Mouse (Mus musculus) neural tube, embryonic 11.5 days (tissue): ENCODE data around the gene Arhgef3. TPM values are rescaled to one million over a fixed set of nuclear protein-coding genes. Genes with fewer than 3 reads are reported as not detected.

Source experiments
- ATAC-seq: fragments of 200-750 bp; cut with Nextera tagmentation; 2 replicates; pipeline ENCODE4 v1.8.0; 2017; ENCODE audit warnings: moderate number of reproducible peaks, mild to moderate bottlenecking, moderate TSS enrichment, moderate library complexity; ENCODE audit not compliant: insufficient read depth, low FRiP score, low TSS enrichment
- DNase-seq: peaks from one replicate; pipeline ENCODE4 v3.0.0-alpha.2; 2015; ENCODE audit warnings: low spot score
- H3K27ac ChIP-seq: fragments of 300-500 bp; sonication (generic); 2 replicates; pipeline ENCODE4 v1.5.1; 2014; ENCODE audit warnings: low read depth, mild to moderate bottlenecking, low read length
- H3K27me3 ChIP-seq: fragments of 300-500 bp; sonication (generic); 2 replicates; pipeline ENCODE4 v1.6.1; 2014; ENCODE audit warnings: mild to moderate bottlenecking, low read length, mixed read lengths; ENCODE audit not compliant: control insufficient read depth, insufficient read depth
- H3K36me3 ChIP-seq: fragments of 300-500 bp; sonication (generic); 2 replicates; pipeline ENCODE4 v1.6.1; 2014; ENCODE audit warnings: mild to moderate bottlenecking, low read length, moderate library complexity, mixed read lengths; ENCODE audit not compliant: control insufficient read depth, insufficient read depth
- H3K4me1 ChIP-seq: fragments of 300-500 bp; sonication (generic); 2 replicates; pipeline ENCODE4 v1.6.1; 2014; ENCODE audit warnings: low read length, mixed read lengths; ENCODE audit not compliant: control insufficient read depth, insufficient read depth
- H3K4me2 ChIP-seq: fragments of 300-500 bp; sonication (generic); 2 replicates; pipeline ENCODE4 v1.6.1; 2014; ENCODE audit warnings: low read depth, mild to moderate bottlenecking, moderate library complexity
- H3K4me3 ChIP-seq: fragments of 300-500 bp; sonication (generic); 2 replicates; pipeline ENCODE4 v1.5.1; 2014; ENCODE audit warnings: low read depth, low read length
- H3K9ac ChIP-seq: fragments of 300-500 bp; sonication (generic); 2 replicates; pipeline ENCODE4 v1.6.1; 2014; ENCODE audit warnings: mild to moderate bottlenecking, low read length
- H3K9me3 ChIP-seq: fragments of 300-500 bp; sonication (generic); 2 replicates; pipeline ENCODE4 v1.6.1; 2016; ENCODE audit warnings: low read length; ENCODE audit not compliant: control insufficient read depth
- WGBS: fragments of 180-500 bp; shearing (Covaris S2); extraction: QIAGEN DNeasy Blood & Tissue Kit; methylation state at CpG from one replicate; pipeline ENCODE4 v1.1.7; 2014; 5-methylcytosine and 5-hydroxymethylcytosine counted together
- polyA plus RNA-seq: library from polyadenylated mRNA; unstranded; fragments of >200 nt; fragmentation: Nextera tagmentation; extraction: Ambion mirVana; gene quantifications from 2 replicates; pipeline ENCODE4 v1.2.1, GENCODE M21; 2014

Arhgef3 gene
- polyA plus RNA-seq, 1 experiment from 2014 or later = 5.1 TPM

DNA sequence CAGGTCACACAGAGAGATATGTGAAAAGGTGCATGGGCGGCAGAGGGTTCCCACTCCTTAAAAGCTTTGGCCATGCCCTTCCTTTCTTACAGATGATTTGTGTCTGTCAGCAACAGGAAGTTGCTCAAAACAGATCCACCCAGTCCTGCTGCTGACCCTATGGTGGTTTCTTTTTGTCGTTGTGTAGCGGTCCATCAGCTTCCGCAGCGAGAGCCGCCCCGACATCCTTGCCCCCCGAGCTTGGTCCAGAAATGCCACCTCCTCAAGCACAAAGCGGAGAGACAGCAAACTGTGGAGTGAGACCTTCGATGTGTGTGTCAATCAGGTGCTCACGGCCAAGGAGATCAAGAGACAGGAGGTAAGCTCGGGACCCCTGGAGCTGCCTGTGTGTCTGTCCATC, 264.7 kb downstream of the Arhgef3 start:
- no peak overlapping the region for H3K9ac ChIP-seq
- H3K27me3 ChIP-seq = no peaks in the 10 kb centered on the region
- H3K4me3 ChIP-seq = no peak overlapping the region
- no peaks in the 10 kb centered on the region for H3K36me3 ChIP-seq
- no peak overlapping the region for H3K27ac ChIP-seq
- WGBS = 87% methylated on average over 12 of the region's 12 CpGs
- H3K4me2 ChIP-seq = no peak overlapping the region
- ATAC-seq = no peak
- no peaks in the 10 kb centered on the region for H3K9me3 ChIP-seq
- no peak for DNase-seq
- H3K4me1 ChIP-seq = no peaks in the 10 kb centered on the region

DNA sequence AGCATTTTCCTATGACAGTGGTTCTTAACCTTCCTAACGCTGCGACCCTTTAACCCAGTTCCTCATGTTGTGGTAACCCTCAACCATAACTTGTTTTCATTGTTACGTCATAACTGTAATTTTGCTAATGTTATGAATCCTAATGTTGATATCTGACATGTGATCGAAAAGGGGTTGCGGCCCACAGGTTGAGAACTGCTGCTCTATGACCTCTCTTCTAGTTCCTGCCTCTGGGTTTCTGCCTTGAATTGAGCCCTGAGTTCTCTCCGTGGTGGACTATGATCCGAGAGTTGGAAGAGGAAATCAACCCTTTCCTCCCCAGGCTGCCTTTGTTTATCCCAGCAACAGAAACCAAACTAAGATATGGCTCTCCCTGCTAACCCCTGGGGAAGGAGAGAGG, 266.8 kb downstream of the Arhgef3 start:
- WGBS = 85% methylated on average over 7 of the region's 7 CpGs
- ATAC-seq (no peak), DNase-seq (no peak)
- Histone ChIP-seq H3K27me3 (no peaks in the 10 kb centered on the region), H3K4me2 (no peak overlapping the region), H3K4me3 (no peak overlapping the region), H3K4me1 (no peaks in the 10 kb centered on the region), H3K9me3 (no peaks in the 10 kb centered on the region), H3K36me3 (no peaks in the 10 kb centered on the region), H3K9ac (no peak overlapping the region), H3K27ac (no peak overlapping the region)

DNA sequence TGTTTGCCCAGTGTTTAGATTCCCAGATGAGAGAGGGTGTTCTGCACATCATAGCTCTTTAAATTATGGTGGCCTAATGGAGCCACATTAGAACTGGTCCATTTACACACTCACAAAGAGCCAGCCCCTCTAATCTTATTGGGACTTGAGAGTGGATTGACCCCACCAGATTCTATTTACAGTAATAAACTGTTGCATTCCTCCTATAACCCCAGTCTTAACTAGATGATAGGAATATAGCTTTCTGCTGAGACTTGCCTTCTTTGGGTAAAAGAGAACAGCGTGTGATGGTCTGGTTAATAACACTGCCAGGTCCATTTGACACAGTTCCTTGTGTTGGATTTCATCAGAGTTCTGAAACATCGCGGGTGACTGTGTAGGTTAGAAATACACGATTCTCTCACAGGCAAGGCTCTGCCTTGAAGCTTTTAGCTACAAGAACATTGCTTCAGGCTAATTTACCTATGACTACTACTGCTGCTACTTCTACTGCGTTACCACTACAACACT, 268.7 kb downstream of the Arhgef3 start:
- Histone ChIP-seq H3K9ac (no peak overlapping the region), H3K27me3 (no peaks in the 10 kb centered on the region), H3K4me3 (no peak overlapping the region), H3K4me1 (no peaks in the 10 kb centered on the region), H3K4me2 (no peak overlapping the region), H3K36me3 (no peaks in the 10 kb centered on the region), H3K9me3 (no peaks in the 10 kb centered on the region), H3K27ac (no peak overlapping the region)
- 95% methylated on average over 5 of the region's 5 CpGs for WGBS
- DNase-seq (no peak), ATAC-seq (no peak)

DNA sequence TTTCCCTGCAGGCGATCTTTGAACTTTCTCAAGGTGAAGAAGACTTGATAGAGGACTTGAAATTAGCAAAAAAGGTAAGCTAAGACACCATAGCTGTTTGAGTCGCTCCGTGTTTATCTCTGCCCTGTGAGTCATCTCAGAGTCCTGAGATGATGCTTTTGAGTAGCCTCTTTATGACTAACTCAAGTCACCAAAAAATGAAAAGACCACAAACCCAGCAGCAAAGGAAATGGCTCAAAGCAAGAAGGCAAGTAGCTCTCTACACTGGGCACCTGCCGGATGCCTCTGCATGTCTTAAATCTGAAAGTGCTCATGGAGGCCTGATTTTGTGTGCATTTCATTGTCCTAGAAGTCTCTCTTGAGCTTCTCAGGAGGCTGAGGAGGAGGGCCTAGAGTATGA, 269.4 kb downstream of the Arhgef3 start:
- Histone ChIP-seq H3K4me1 (no peaks in the 10 kb centered on the region), H3K27me3 (no peaks in the 10 kb centered on the region), H3K9ac (no peak overlapping the region), H3K4me3 (no peak overlapping the region), H3K27ac (no peak overlapping the region), H3K4me2 (no peak overlapping the region), H3K36me3 (no peaks in the 10 kb centered on the region), H3K9me3 (no peaks in the 10 kb centered on the region)
- WGBS = 91% methylated on average over 4 of the region's 4 CpGs
- ATAC-seq (no peak), DNase-seq (no peak)

DNA sequence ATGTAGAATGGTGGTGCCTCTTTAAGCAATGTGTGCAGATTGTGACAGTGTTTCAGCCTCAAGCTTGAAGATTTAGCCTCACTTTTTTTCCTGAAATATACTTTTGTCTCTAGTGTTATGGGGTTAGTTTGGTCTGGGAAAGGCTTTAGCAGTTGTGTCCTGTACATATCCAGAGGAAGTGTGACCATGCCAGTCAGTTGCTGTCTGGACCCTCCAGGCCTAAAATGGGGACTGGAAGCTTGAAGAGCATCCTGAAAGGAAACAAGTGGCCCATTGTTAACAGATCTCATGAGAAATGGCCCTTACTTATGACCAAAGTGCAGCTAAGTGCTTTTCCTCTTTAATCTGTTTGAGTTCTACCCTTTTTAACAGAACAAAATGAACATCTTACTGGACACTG, 273.9 kb downstream of the Arhgef3 start:
- DNase-seq (no peak), ATAC-seq (no peak)
- Histone ChIP-seq H3K4me3 (no peak overlapping the region), H3K9me3 (no peaks in the 10 kb centered on the region), H3K27ac (no peak overlapping the region), H3K9ac (no peak overlapping the region), H3K4me2 (no peak overlapping the region), H3K36me3 (no peaks in the 10 kb centered on the region), H3K27me3 (no peaks in the 10 kb centered on the region), H3K4me1 (no peaks in the 10 kb centered on the region)

DNA sequence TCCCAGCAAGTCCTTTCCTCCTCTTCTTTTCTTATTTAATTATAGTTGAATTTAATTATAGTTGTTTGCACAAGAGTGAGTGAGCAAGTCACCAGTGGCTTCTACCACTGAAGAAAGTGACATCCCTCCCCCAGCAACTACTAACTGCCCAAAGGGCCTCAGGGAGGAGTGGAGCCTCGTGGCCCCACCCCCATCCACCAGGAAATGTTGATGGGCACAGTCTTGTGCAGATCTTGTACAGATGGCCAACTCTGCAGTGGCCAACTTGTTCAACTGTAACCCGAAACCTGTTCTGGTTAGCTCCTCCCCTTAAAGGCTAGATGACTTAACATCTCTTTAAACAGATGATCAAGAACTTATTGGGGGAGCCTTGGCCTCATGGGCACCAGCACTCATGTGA, 275.0 kb downstream of the Arhgef3 start:
- Histone ChIP-seq H3K27ac (no peak overlapping the region), H3K9ac (no peak overlapping the region), H3K36me3 (no peaks in the 10 kb centered on the region), H3K4me2 (no peak overlapping the region), H3K9me3 (no peaks in the 10 kb centered on the region), H3K27me3 (no peaks in the 10 kb centered on the region), H3K4me3 (no peak overlapping the region), H3K4me1 (no peaks in the 10 kb centered on the region)
- no peak for DNase-seq
- ATAC-seq = no peak
- WGBS = 78% methylated on average over 2 of the region's 2 CpGs

DNA sequence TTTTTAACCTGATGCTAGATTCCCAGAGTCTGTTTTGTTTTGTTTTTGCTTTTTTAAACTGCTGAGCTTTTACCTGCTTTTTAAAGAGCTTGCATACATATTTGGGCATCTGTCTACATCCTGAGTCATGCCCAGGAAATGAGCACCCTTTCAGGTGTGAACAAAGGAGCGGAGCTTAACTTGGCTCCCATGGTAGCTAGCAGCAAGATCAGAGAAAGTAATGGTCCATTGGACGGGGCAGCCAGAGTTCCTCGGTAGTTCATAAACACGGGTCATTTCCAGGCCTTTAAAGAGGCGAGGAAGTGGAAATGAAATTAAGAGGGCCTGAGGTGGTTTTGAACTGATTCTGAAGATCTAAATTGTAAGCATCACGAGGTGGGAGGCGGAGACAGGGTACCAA, 276.0 kb downstream of the Arhgef3 start:
- Histone ChIP-seq H3K4me2 (no peak overlapping the region), H3K27ac (no peak overlapping the region), H3K27me3 (no peaks in the 10 kb centered on the region), H3K4me3 (no peak overlapping the region), H3K36me3 (no peaks in the 10 kb centered on the region), H3K4me1 (no peaks in the 10 kb centered on the region), H3K9me3 (no peaks in the 10 kb centered on the region), H3K9ac (no peak overlapping the region)
- ATAC-seq (no peak), DNase-seq (no peak)
- WGBS = 58% methylated on average over 7 of the region's 7 CpGs

DNA sequence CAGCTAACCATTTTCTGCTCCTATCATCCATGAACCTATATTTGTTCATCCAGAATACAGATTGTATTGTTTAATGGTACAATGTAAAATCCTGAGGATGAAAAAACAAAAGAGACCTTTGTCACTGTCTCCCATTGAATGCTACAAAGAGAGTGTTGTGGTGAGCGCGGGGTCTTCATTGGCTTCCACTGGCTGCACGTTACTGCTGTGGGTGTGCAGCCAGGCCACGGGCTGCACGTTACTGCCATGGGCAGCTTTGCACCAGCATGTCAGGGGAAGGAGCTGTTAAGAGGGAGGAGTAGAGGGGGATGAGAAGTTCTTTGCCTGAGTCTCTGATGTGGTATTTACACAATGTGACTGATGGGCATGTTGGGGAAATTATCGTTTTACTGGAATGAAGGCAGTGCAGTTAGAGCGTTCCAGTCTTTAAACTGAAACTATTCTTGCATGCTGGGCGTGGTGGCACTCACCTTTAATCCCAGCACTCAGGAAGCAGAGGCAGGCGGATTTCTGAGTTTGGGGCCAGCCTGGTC, 277.1 kb downstream of the Arhgef3 start:
- Histone ChIP-seq H3K27ac (no peak overlapping the region), H3K9me3 (no peaks in the 10 kb centered on the region), H3K27me3 (no peaks in the 10 kb centered on the region), H3K4me2 (no peak overlapping the region), H3K36me3 (no peaks in the 10 kb centered on the region), H3K4me3 (no peak overlapping the region), H3K9ac (no peak overlapping the region), H3K4me1 (no peaks in the 10 kb centered on the region)
- 68% methylated on average over 9 of the region's 9 CpGs for WGBS
- DNase-seq (no peak), ATAC-seq (no peak)

DNA sequence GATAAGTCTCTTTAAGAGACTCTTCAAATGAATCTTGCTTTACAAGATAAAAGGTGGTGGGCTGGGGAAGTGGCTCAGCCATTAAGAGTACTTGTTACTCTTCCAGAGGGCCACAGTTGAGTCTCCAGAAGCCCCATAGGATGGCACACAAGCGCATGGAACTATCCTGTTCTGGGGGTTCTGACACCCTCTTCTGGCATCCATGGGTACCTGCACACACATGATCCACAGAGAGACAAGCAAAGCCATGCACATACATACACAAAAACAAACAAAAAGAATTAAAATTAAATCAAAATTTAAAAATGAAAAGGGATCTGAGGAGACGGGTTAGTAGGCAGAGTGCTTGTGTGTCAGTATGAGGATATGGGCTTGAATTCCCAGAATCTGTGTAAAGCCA, 278.0 kb downstream of the Arhgef3 start:
- no peak for ATAC-seq
- Histone ChIP-seq H3K9me3 (no peaks in the 10 kb centered on the region), H3K4me2 (no peak overlapping the region), H3K4me1 (no peaks in the 10 kb centered on the region), H3K4me3 (no peak overlapping the region), H3K27ac (no peak overlapping the region), H3K36me3 (no peaks in the 10 kb centered on the region), H3K27me3 (no peaks in the 10 kb centered on the region), H3K9ac (no peak overlapping the region)
- 96% methylated on average over 2 of the region's 2 CpGs for WGBS
- DNase-seq = no peak
